Mouse (Mus musculus): ENCODE measurements around the gene Creg2.
"Not testable (repeated sequence)": the region's sequence is repeated elsewhere in the genome, so short reads cannot be mapped to it uniquely, and the experiment has no call there.

The Creg2 gene

DNA sequence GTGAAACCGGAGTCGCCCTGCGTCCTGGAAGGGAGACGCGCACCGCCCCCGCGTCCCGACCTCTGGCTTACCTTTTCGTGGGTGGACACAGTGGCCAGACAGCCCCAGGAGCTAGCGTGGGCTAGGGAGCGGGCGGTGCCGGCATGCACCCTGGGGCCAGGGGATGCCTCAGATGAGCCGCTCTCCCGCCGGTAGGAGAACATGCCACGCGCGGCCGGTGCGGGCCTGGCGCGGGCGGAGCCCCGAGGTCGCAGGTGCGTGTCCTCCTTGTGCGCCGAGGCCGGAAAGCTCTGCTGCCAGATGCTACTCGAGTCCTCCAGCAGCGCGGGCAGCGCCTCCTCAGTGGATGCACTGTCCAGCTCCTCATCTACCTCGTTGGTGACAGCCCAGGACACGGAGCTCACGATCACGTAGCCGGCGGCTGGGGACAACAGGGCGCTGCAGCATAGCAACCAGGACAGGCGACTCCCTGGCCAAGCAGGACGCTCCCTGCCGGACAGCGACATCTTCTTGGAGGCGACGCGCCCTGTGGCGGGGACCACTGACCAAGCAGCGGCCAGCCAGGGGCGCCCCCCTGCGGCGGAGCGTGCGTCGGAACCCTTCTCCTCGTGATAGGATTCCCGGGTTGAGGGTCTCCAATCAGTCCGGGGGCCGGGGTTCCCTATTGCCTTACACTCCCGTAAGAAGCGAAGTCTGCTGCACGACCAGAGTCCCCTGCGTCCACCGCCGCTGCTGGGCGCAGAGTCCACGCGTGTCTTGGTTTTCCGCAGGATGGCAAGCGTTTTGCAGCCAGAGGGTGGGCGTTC is 636 bp downstream of the Creg2 start:
- DNase-seq, result peak; percentile 19

DNA sequence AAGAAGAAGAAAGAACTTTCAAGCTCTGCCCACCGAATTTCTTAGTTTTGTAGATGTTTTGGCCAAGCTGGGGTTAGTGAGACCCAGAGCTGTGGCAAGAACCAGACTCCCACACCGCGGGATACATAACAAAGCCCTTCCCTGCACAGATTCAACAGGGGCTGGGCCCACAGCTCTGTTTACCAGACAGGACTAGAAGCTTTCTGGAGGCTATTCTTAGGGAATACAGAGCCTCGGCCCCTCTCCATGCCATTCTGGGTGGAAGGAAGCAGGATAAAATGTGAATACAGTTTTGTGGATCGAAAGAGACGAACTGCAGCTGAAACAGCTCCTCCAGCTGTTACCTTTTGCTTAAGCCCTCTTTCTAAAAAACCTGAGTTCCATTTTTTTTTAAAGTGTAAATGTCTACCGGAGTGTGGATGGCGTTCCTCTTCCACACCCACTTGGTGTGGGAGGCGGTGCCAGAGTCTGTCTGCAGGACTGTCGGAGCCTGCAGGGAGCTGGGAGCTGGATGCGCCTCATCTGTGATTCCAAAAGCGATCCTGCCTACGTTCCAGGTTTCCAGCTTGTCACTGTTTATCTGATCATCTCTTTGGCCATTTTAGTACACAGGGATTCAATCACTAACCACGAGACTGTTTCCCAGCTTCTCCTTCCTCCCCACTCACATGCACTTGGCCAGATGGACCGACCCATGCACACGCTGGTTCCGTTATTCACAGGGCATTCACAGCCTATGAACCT is 1.4 kb downstream of the Creg2 start:
- no peak for DNase-seq

DNA sequence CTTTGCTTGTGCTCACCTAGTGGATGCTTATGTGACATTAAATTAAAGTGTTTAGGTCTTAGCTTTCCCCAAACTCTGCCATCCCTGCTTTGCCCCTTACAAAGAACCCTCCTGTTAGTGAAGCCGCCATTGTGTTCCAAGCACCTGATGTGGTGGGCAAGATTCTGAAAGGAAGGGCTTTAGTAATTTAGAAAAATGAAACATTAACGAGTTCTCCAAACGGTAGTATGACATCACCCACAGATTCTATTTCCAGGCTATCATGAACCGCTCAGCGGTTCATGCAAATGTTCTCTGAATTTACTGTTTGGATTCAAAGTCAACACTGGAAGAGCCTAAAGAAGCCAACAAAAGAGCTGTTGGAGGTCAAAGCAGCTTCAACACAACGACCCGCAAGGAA is 2.7 kb downstream of the Creg2 start:
- DNase-seq, result no peak

DNA sequence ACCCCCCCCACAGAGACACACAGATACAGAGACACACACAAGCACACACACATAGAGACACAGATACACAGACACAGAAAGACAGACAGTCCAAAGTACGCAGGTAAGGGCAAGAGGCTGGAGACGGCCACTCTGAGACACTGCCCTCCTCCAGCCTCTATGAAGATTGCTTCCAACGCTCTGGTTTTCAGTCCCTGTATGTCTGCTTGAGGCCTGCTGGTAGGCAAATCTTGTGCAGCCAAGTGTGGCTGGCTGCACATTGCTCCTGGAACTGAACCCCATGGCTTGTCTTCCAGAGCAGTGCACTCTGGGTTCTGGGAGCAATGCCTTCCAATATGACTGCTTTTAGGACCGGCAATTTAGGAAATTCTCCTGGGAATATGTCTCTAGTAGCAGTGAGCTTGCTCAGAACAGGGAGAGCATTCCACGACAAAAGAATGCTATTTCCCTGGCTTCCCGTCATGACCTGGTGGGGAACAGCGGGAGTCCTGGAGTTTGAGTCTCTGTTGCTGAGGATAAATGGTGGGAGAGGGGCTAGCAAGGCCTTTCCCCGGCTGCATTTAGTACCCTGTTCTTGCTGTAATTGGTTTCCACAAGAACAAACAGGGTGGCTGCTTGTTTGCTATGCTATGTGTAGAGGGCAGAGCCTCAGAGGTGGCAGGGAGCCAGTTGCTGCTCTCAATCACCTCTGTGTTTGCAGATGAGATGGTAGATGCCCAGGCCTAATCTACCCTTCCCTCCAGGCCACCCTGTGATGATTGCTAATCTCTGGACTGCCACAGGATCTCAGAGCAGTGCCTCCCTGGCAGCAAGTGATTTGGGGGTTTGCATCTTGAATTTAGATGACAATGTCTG is 5.1 kb downstream of the Creg2 start:
- no peak for DNase-seq

DNA sequence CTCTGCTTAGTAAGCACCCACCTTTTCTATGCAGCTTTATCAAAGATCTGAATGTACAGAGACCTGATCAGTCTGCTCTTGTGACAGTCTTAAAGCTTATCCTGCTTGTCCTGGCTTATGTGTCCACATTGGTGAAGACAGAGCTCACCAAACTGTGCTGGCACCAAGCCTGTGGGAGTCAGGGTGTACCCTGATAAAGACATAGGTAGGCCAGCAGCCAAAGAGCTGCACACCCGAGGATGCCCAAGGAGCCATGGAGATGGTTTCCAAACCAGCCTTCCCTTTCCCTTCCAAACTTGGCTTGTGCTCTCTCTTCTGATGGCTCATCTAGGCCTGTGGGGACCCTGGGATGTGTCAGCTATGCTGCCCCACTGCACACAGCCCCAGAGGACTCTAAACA is 6.9 kb downstream of the Creg2 start:
- DNase-seq, result no peak

DNA sequence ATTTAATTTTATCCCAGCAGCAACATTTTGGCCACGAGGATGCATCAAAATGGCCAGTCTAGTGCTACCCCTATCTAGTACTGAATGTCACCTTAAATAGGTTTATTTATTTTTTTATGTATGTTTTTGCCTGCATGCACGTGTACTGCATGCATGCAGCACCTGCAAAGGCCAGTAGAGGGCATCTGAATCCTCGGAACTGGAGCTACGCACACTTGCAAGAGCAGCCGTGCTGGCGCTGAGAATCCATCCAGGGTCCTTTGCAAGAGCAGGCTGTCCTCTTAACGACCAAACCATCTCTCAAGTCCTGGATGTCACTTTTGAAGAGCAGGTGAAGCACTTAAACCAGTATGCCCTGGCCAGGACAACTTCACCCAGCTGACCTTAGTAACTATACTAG is 9.6 kb downstream of the Creg2 start:
- no peak for DNase-seq

DNA sequence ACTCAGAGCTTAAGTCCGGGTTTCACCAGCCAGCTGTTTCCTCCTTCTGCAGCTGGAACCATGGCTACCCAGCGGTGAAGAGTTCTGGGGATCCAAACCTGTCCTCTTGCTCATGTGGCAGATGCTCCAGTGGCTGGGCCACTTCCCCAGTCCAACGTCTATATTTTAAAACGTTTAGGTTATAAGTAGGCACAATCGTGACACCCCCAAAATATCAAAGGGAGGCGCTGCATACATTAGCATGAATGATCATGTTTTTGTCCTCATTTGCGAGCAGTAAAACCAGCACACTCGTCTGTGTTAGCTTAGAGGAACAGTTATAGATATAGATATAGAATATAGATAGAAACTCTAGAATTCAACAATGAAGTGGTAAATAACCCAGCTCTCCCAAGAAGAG is 14.1 kb downstream of the Creg2 start:
- DNase-seq, result no peak

DNA sequence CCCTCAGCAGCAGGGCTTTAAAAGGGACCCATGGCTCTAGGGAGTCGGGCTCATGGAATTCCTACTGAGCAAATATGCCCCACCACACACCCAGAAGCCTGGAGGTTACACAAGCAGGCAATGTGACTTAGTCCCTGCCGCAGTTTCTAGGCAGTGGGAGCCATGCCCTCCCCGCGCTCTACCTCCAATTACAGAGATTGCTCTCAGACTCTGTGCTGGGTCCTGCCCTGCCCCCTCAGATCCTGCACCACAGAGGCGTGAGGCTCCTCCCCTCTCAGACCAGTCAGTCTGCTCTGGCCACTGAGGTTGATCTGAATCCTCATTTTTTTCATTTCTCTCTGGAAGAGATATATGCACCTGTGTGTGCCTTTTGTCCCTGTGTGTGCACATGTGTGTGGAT is 14.6 kb downstream of the Creg2 start:
- no peak for DNase-seq

DNA sequence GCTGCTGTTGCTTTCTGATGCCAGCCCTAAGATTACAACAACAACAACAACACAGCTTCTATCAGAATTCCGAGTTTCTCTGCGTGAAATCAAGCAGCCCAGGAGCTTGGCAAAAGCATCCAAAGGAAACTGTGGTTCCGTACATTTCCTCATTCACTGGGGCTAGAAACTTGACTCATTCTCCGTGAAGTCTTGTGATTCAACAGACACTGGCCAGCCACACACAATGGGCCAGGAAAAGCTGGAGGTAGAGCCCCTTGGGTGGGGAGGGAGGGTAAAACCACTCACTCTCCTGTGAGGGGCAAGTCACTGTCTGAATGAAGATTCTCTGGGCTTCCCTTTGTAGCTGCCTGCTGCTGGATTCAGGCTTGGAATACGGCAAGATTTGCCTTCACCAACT is 15.1 kb downstream of the Creg2 start:
- DNase-seq, result no peak

DNA sequence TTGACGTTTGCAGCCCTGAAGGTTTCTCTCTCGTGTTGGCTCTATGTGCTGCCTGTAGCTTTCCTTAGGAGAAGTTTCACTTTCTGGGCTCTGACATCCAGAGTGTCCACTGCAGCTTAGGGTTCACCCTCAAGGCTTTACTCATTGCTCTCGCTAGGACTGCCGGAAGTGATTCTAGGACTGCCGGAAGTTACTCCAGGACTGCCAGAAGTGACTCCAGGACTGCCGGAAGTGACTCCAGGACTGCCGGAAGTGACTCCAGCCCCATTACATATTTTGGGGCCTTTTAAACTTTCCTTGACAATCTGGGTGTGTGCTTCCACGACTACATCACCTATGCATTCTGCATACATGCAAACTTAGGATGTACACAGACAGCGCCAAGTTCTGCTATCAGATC is 22.7 kb downstream of the Creg2 start:
- no peak for DNase-seq

DNA sequence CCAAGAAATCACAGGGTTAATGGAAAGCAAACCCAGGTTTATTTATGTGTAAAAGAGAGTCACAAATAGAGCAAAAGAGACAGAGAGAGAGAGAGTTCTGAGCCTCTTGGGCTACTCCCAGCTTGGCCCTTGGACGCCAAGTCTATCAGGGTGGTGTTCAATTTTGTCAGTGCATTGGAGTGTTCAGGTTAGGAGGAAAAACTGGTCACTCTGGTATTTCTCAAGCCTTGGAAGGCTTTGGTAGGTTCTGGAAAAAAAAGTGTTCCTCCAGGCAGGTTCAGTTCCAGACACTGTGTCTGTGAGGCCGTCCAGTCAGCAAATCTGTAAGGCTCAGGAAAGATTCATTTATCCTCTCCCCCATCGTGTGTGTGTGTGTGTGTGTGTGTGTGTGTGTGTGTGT is 25.8 kb downstream of the Creg2 start:
- no peak for DNase-seq

DNA sequence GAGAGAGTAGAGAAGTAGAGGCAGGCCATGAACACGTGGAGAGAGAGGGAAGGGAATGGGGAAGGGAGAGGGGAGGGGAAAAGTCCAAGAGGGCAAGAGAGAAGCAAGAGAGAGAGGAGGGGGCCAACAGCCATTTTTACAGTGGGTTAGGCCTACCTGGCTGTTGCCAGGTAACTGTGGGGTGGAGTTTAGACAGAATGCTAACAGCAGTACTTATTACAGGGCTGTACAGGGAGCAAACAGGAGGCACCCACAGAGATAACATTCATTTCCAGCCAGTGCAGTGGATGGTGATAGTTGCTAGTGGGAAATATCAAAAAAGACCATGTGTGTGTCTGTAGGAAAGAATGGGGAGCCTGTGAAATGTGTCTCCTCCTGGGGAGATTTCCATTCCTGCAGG is 27.5 kb downstream of the Creg2 start:
- DNase-seq, result no peak

DNA sequence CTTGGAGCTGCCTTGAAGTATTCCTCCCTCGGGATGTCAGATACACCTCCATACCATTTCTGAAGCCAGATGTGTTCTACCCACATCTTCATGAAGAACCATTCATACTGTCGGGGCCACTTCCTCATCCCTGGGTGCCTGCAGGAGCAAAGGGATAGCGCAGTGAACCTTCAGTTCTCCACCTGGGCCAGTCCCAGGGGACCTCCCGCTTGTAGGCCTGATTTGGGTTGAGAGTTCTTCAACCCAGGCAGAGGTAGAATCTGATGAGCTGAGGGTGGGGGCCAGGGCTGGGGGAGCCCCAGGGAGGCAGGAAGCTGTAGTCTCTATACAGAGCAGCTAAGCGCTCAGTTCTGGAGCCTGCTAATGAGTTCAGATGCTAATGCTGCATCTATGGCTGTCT is 28.2 kb downstream of the Creg2 start:
- DNase-seq, result no peak

DNA sequence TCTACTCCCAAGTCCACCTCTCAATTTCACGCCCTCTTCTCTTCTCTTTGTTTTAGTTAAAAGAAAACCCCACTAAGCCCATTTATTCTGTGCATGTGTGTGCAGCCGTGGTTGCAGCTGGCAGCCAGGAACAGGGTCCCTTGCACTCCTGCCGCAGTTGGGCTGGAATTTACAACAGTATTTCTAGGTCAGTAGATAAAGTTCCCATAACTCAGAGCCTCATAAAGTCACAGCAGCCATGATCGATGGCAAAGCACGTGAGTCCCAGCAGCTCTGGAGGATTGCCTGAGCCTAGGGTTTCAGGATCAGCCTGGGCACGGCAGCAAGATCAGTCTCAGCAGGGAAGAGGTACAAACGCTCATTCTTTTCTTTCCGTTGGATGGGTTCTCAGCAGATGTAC is 32.8 kb downstream of the Creg2 start:
- DNase-seq, result no peak

DNA sequence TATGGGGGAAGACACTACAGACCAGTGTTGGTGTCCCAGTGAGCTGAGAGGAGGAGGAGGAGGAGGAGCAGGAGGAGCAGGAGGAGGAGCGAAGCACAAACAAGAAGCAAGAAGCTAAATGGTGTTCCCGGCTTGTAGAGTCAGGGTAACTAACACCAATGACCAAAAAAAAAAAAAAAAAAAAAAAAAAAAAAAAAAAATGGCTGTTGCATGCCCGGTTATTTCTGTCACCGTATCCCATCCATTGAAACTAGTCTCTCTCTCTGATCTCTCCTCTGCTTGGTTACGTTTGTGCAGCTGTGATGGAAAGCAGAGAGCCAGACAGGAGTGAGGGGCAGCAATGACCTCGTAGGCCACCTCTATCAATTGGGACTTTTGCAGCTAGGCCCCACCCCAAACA is 35.7 kb downstream of the Creg2 start:
- DNase-seq, result no peak

DNA sequence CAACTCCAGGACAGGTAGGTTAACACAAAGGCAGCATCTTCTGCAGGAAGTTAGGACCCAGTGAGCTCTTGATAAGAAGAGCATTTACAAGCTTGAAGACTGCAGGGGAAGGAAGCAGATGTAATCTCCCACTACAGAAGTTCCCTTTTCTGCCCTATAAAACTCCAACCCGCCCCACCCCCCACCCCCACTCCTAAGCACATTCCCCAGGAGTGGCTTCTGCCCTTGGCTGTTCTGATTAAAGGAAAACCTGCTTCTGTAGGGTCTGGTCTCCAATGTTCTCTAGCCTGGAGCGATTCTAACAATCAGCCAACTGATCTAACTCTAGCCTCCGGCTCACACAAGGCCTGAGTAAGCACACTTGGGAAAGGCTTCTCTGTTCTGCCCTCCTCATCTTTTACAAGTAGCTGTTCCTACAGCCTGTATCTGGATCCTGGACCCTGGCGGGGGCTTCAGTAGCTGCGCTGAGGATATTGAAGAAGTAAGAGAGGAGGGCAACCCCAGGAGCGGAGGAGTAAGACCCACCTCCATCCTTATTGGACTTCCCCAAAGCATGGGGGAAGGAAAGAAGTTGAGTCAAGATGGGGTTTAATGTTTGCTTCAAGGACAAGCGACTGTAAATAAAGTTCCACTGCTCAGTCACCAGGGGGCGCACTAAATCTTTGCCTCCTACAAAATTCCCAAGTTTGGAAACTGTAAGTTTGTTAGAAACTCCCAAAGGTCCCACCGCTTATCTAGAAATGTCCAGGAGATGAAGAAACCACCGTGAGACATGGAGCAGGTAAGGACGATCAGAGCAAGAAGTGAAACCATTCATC is 36.6 kb downstream of the Creg2 start:
- DNase-seq, result peak; percentile 41

DNA sequence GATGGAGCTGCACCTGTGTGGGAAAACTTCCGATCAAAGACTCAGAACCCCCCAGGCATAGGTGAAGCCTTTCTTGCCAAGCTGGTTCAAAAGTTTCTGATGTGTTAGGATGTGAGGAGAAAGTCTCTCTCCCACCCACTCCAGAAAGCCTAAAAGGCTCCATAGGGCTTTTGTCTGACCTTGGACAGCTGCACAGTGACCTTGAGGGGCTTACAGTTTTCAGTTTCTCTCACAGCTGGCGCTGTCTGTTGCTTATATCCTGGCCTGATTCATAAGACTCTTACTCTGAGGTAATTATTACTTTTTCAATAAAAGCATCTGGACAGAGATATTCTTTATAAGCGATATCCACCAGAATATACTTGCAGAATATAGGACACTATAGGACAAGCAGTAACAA is 38.2 kb downstream of the Creg2 start:
- DNase-seq, result no peak

DNA sequence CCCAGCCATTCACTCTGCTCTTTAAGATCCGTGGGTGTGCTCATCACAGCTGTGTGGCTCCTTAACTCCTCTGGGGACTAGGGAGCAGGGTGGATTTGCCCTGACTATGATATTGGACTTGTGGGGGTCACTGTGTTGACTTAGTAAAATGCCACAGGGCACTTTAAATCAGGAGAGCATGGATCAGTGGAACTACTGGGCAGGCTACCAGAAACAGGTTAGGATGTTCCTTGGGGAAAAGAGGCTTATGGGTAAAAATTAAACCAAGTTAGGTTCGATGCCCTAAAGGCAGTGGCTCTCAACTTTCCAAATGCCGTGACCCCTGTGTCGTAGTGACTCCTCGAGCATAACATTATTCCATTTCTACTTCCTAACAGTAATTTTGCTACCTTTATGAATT is 38.8 kb downstream of the Creg2 start:
- DNase-seq, result no peak

DNA sequence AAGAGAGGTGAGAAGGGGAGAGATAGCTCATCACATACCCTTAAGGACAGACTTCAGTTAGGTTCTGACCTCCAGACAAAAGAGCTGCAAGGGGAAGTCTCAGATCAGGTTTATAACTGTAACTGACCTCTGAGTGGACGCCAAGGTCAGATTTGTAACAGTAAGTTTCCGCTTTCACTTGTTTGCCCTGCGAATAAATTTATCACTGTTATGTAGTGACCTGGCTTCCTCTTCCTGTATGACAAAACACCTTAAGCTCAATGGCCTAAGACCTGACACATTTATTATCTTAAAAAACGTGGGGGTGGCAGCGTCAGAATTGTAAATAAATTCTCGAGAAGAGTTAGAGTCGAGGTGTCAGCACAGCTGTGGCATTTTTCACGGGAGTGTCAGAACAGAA is 42.7 kb downstream of the Creg2 start:
- DNase-seq, result no peak

DNA sequence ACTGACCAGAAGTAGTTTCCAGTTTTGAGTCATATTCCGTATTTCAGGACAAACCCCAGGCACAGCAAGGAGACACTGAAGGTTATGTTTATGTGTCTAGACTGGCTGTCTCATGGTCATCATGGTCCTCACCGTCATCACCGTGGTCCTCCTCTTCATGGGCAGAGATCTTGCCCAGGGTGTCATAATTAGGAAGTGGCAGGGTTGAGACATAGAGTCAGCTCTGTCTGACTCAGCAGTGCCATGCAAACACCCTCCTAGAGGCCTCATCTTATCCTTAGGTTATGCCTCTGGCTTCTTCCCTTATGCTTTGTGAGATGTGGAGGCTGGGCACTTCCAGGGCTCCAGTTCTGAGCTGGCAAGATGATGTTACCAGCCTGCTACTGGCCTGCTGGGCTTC is 48.8 kb downstream of the Creg2 start:
- DNase-seq, result no peak

DNA sequence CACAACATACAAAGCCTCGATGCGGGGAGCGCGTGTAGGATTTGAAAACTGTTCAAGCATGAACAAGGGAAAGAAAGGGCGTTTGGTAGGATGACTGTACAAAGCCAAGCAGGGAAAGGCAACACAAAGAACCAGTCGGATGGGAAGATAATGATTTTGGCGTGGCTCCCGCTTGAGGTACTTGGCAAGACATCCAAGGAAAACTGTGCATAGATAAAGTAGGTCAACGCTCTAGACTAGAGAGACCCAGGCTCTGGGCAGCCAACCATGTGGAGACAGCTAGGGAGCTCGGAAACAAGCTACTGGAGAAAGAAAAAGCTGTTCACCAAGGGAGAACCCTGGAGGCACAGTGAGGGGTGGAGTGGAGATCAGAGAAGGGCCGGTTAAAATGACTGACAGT is 52.5 kb downstream of the Creg2 start:
- no peak for DNase-seq

DNA sequence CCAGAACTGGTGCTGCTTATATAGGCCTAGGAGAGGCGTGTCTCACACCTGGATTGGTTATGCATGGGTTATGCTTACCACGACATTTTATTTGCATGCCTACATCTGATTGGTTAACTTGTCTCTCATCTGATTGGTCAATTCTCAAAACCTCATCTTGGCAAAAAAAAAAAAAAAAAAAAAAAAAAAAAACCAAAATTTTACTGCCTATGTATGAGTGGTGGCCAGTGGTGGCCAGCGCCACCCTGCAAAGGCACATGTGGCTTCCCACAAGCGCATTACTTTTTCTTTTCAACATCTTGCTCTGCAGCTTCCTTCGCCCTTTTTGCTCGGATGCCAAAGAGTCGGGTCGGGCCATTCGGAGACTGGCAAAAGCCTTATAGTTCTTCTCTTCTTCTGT is 54.1 kb downstream of the Creg2 start:
- DNase-seq, result not testable (repeated sequence)

DNA sequence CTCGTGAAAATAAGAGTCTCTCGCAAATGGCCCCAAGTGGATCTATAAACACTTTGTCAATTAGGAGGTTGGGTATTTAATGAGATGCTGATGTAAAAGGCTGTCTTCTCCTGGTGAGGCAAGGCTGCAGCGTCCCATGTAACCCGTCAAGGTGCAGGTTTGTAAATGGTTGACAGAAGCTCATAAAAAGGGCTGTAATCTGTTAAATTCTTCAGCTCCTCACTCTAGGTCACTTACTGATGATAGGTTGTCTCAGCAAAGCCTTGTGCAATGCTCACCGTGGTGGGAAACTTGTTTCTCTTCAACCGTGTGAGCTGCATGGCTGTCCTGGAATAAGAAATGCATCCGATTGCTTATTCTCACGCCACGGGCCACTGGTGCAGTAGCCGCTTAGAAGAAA is 57.4 kb downstream of the Creg2 start:
- DNase-seq, result no peak

Data from thymus, postnatal 14 days (tissue).